Mouse (Mus musculus) liver, embryonic 14.5 days (tissue): ENCODE measurements around the gene Tcte1. TPM values are rescaled to one million over a fixed set of nuclear protein-coding genes. Genes with fewer than 3 reads are reported as not detected.

ENCODE experiments used
- ATAC-seq: fragments of 200-750 bp; cut with Nextera tagmentation; 2 replicates; pipeline ENCODE4 v1.8.0; 2017; ENCODE audit warnings: moderate number of reproducible peaks, mild to moderate bottlenecking, moderate library complexity; ENCODE audit not compliant: insufficient read depth
- DNase-seq, 3 experiments: peaks; one replicate each; pipeline ENCODE4 v3.0.0-alpha.2; 2012 to 2013; ENCODE audit warnings: low read depth in 3 of 3, low spot score in 3 of 3
- H3K27ac ChIP-seq: fragments of 300-500 bp; sonication (generic); 2 replicates; pipeline ENCODE4 v1.5.1; 2014; ENCODE audit warnings: moderate library complexity, mild to moderate bottlenecking, control low read depth, inconsistent platforms
- H3K27me3 ChIP-seq: fragments of 300-500 bp; sonication (generic); 2 replicates; pipeline ENCODE4 v1.6.1; 2014; ENCODE audit warnings: mild to moderate bottlenecking, low read length, moderate library complexity; ENCODE audit not compliant: control insufficient read depth, insufficient read depth
- H3K36me3 ChIP-seq: fragments of 300-500 bp; sonication (generic); replicated peaks from 2 replicates; pipeline ENCODE4 v1.6.1; 2014; ENCODE audit warnings: low read depth; ENCODE audit not compliant: control insufficient read depth, insufficient read depth
- H3K4me1 ChIP-seq, 2 experiments: fragments of 200-500 bp in 1 of 2; fragments of 300-500 bp in 1 of 2; sonication (generic) in 1 of 2; replicated peaks; 2 replicates each; pipeline ENCODE4 v1.6.1; 2012 to 2014; ENCODE audit warnings: antibody characterized with exemption in 1 of 2, inconsistent platforms in 1 of 2, low read length in 1 of 2; ENCODE audit not compliant: control insufficient read depth in 2 of 2, insufficient read depth in 2 of 2
- H3K4me2 ChIP-seq: fragments of 300-500 bp; sonication (generic); 2 replicates; pipeline ENCODE4 v1.6.1; 2014; ENCODE audit warnings: low read depth, mild to moderate bottlenecking, control low read depth, moderate library complexity
- H3K4me3 ChIP-seq, 2 experiments: fragments of 200-500 bp in 1 of 2; fragments of 300-500 bp in 1 of 2; sonication (generic) in 1 of 2; 2 replicates each; pipeline ENCODE4 v1.5.1; 2012 to 2014; ENCODE audit warnings: low read depth in 2 of 2, low read length in 2 of 2, mild to moderate bottlenecking in 2 of 2, control low read depth in 1 of 2, inconsistent platforms in 1 of 2, moderate library complexity in 1 of 2; ENCODE audit not compliant: insufficient read depth in 1 of 2
- H3K9ac ChIP-seq: fragments of 300-500 bp; sonication (generic); replicated peaks from 2 replicates; pipeline ENCODE4 v1.6.1; 2014; ENCODE audit warnings: mild to moderate bottlenecking, control low read depth, moderate library complexity
- H3K9me3 ChIP-seq: fragments of 300-500 bp; sonication (generic); 2 replicates; pipeline ENCODE4 v1.6.1; 2016; ENCODE audit warnings: low read length, mixed read lengths; ENCODE audit not compliant: control insufficient read depth
- CTCF ChIP-seq: IDR thresholded peaks from 2 replicates; pipeline ENCODE4 v1.5.1; 2016; ENCODE audit warnings: antibody characterized with exemption, low read depth, control low read depth
- EP300 ChIP-seq: IDR thresholded peaks from 2 replicates; pipeline ENCODE4 v1.6.1; 2016; ENCODE audit warnings: antibody characterized with exemption, low read depth
- WGBS: fragments of 180-500 bp; shearing (Covaris S2); extraction: QIAGEN DNeasy Blood & Tissue Kit; methylation state at CpG from one replicate; pipeline ENCODE4 v1.1.7; 2014; ENCODE audit not compliant: insufficient replicate concordance; 5-methylcytosine and 5-hydroxymethylcytosine counted together
- polyA plus RNA-seq, 2 experiments: library from polyadenylated mRNA; depleted of rRNA in 1 of 2; stranded (reverse) in 1 of 2; unstranded in 1 of 2; fragments of >200 nt; fragmentation: Nextera tagmentation in 1 of 2; extraction: Ambion mirVana in 1 of 2; gene quantifications; 2 replicates each; pipeline versions ENCODE4 v1.2.1 to v1.2.3; 2012 to 2014

The Tcte1 gene
- polyA plus RNA-seq, 2 experiments = not detected

DNA sequence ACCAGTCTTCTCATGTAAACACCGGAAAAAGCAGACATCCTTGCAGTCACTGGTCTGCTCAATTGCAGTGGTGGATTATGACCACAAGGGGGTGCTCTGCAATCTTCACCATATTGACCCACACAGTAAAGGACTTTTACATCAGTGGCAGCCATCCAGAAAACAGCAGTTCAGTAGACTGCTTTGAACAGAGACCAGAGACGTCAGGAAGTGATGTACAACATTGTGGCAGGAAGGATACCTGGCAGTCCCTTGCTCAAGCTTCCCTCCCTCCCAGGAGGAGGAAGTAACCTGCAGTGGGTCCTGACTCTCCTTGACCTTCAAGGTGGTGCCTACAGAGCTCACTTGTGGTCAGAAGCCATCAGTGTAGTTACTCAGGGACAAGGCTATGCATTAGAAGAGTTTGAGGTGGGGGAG, 58.3 kb downstream of the Tcte1 start:
- ATAC-seq (peak; percentile 40; the same call in 1 of the 2 replicates), DNase-seq (peak; percentile 75 to 80 (median 77))
- Histone ChIP-seq H3K27me3 (no peaks in the 10 kb centered on the region), H3K27ac (peak overlapping the region; percentile 80), H3K36me3 (peaks cover 28% of the 10 kb centered on the region), H3K4me3 (no peak overlapping the region), H3K4me2 (peak overlapping the region; percentile 51), H3K9ac (no peak overlapping the region; the same call in 1 of the 2 replicates), H3K4me1 (peaks cover 24 to 32% of the 10 kb centered on the region in 2 experiments), H3K9me3 (no peaks in the 10 kb centered on the region)
- TF ChIP-seq CTCF = peak; percentile 95
- TF ChIP-seq EP300 = no peak
- 3% methylated on average over 2 of the region's 2 CpGs for WGBS

GRCm38 (mm10) chr17:45582188-45582587, 59.0 kb downstream of the Tcte1 start:
- Histone ChIP-seq H3K36me3 (peaks cover 34% of the 10 kb centered on the region), H3K27ac (peak overlapping the region; percentile 80), H3K27me3 (no peaks in the 10 kb centered on the region), H3K9me3 (no peaks in the 10 kb centered on the region; the same call in 1 of the 2 replicates), H3K4me2 (peak overlapping the region; percentile 51), H3K9ac (0 out of 2 replicates have a peak overlapping the region, but pooled peaks have one; percentile 7), H3K4me1 (peaks cover 24 to 32% of the 10 kb centered on the region in 2 experiments), H3K4me3 (no peak overlapping the region)
- 33% methylated on average over 6 of the region's 6 CpGs for WGBS
- TF ChIP-seq CTCF (no peak), EP300 (peak; percentile 74)
- DNase-seq = peak in 2 of 3 experiments; percentile 69 to 74
- peak; percentile 72 for ATAC-seq

GRCm38 (mm10) chr17:45582715-45583355, 59.6 kb downstream of the Tcte1 start:
- Histone ChIP-seq H3K27ac (peak overlapping the region; percentile 80), H3K4me2 (peak overlapping the region; percentile 51), H3K4me3 (no peak overlapping the region), H3K4me1 (peaks cover 24 to 32% of the 10 kb centered on the region in 2 experiments), H3K27me3 (no peaks in the 10 kb centered on the region), H3K9me3 (no peaks in the 10 kb centered on the region; the same call in 1 of the 2 replicates), H3K9ac (no peak overlapping the region), H3K36me3 (peaks cover 39% of the 10 kb centered on the region)
- ATAC-seq (peak; percentile 58), DNase-seq (peak in 1 of 3 experiments; percentile 44)
- 43% methylated on average over 6 of the region's 6 CpGs for WGBS
- peak; percentile 93 for TF ChIP-seq CTCF
- TF ChIP-seq EP300 = no peak

DNA sequence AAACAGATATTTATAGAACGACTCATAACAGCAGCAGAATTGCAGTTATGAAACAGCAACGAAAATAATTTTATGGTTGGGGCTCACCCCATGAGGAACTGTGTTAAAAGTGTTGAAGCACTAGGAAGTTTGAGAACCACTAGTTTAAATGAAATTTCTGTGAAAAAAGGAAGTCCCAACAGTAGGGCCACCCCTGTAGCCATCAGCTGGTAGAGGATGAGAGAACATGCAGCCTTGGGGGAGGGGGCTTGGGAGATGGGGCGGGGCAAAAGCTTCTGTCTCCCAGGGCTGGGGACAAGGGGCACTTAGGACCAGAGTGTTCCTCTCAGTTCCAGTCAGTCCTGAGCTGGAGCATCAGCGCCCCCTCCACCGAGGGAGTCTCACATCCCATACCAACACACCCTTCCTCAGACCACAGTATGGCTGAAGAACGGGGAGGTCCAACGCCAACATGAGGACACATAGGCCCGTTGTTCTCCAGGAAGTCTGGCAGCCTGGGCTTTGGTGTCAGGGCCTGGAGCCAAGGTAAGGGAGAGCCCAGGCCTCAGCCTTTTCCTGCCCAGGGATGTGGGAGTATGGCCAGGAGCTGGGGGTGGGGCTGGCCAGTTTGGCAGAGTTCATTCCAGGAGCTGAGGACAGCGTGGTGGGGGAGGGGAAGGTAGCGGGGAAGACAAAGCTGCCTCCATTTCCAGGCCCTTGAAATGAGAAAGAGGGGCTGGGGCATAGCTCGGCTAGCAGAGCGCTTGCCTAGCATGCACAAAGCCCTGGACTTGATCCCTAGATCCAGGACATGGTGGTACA, 61.1 kb downstream of the Tcte1 start:
- H3K27me3 ChIP-seq = no peaks in the 10 kb centered on the region
- H3K4me1 ChIP-seq = peaks cover 24 to 32% of the 10 kb centered on the region in 2 experiments
- ATAC-seq (no peak), DNase-seq (no peak)
- peaks cover 53% of the 10 kb centered on the region for H3K36me3 ChIP-seq
- no peak overlapping the region for H3K4me3 ChIP-seq
- TF ChIP-seq EP300 (no peak), CTCF (no peak)
- H3K9ac ChIP-seq = no peak overlapping the region
- WGBS = 54% methylated on average over 12 of the region's 12 CpGs
- peak overlapping the region; percentile 23; the same call in 1 of the 2 replicates for H3K27ac ChIP-seq
- no peak overlapping the region for H3K4me2 ChIP-seq
- H3K9me3 ChIP-seq = no peaks in the 10 kb centered on the region; the same call in 1 of the 2 replicates
